Mouse (Mus musculus) bone marrow macrophage, adult 2 months (primary cell): Measurements from ENCODE around the gene Sptlc2.

ENCODE experiments used
- CTCF ChIP-seq: IDR thresholded peaks from 2 replicates; pipeline ENCODE4 v1.5.1; 2012; ENCODE audit warnings: low read depth, mild to moderate bottlenecking, low read length, moderate library complexity
- POLR2A ChIP-seq: IDR thresholded peaks from 2 replicates; pipeline ENCODE4 v1.6.1; 2012; ENCODE audit warnings: mild to moderate bottlenecking, low read depth, low read length, borderline replicate concordance

DNA sequence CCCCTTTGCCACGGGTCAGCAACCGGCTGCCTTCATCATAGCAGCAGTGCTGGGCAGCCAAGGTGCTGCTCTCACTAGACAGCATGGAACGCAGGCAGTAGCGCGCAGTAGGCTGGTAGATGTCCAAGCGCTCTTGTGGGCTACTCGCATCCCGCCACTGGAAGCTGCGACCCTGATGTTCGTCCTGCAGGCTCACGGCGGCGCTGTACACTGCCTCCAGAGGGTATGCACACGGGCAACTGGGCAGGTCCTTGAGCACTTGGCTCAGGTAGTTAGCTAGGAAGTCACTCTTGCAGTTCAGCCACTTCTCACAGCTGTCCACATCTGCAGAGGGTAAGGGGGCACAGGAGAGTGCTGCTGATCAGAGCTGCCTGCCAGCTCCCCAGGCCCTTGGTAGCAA, 108.3 kb downstream of the Sptlc2 start:
- TF ChIP-seq POLR2A, result no peak
- no peak for TF ChIP-seq CTCF
